Mouse (Mus musculus): ENCODE results near the gene Golm1. TPM values are rescaled to one million over a fixed set of nuclear protein-coding genes. Genes with fewer than 3 reads are reported as not detected.

Golm1 gene
- total RNA-seq, 1 experiment, result 93.8 TPM

DNA sequence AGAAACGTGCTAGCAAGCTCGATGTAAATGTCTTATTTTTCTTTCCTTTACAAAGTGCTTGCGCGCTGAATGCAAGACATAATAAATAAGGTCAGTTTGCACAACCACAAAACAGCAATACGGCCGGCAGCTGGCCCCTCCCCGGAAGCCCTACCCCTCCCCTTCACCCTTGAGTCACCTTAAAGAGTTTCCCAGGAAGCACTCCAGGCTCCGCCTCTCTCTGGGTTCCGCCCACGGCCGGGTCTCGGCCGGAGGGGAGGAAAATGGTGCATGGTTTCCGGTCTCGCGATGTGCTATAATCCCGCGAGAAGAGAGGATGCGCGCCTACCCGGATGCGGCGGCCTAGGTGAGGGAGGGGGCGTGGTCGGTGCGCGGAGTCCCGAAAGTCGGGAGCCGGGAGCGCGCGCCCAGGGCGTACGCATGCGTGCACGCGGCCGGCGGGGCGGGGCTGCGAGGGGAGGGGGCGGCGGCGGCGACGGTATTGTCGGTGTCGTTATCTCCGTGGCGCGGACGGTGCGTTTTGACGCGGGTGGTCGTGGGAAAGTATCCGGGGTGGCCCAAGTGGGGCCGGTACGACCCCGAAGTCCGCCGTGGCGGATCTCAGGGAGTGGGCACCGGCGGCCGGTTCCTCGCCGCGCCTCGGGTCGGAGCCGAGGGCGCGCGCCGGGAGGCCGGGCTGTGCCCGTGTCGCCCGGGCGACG lies 90.5 kb downstream of the Golm1 start, which contains the start of the genes Agtpbp1 and Naa35:
Agtpbp1 (minus strand) TSS at position 281 of the 701 bp plus-strand sequence.
Naa35 (plus strand) TSS at position 313 of the 701 bp plus-strand sequence.
- DNase-seq (ENCODE audit: low read depth, low spot score), result peak; percentile 99
- Histone ChIP-seq H3K9me3 (ENCODE audit: control insufficient read depth, insufficient read depth, low read depth, low read length) (no peaks in the 10 kb centered on the region), H3K9ac (ENCODE audit: insufficient read depth, low read depth, low read length, poor library complexity, severe bottlenecking) (peak within 1 kb of the TSS; percentile 99), H3K4me1 (ENCODE audit: control insufficient read depth in 2 of 2, insufficient read depth in 2 of 2, low read length in 2 of 2, poor library complexity in 1 of 2) (peaks cover 2 to 5% of the 10 kb centered on the region in 2 experiments; a peak in 2 of 4 replicates), H3K4me3 (ENCODE audit: insufficient read depth in 1 of 2, low read depth in 1 of 2, low read length in 2 of 2, poor library complexity in 1 of 2, severe bottlenecking in 1 of 2) (peak within 1 kb of the TSS; percentile 72 to 100), H3K36me3 (ENCODE audit: control insufficient read depth, insufficient read depth, low read length, poor library complexity, severe bottlenecking) (peaks cover 4% of the 10 kb centered on the region), H3K27ac (ENCODE audit: insufficient read depth, low read depth, low read length, poor library complexity, severe bottlenecking) (peak within 1 kb of the TSS; percentile 76)
- in situ Hi-C loops (cut with MboI; ENCODE audit: low sequenced_read_pairs in 2 of 2, unreplicated experiment in 2 of 2), result no loop called here
- TF ChIP-seq CHD2 (IDR thresholded peaks at IDR 0.05; ENCODE audit: low read depth, low read length) (peak; percentile 99), MAFK (IDR thresholded peaks at IDR 0.05; ENCODE audit: insufficient read depth, low read depth, low read length) (no peak), HCFC1 (IDR thresholded peaks at IDR 0.05; ENCODE audit: borderline replicate concordance, insufficient read depth, low read length) (peak; percentile 86), ZC3H11A (IDR thresholded peaks at IDR 0.05; ENCODE audit: borderline replicate concordance, low read depth, low read length) (no peak), ZNF384 (IDR thresholded peaks at IDR 0.05; ENCODE audit: low read depth, low read length) (no peak)

Other genes with a start within 250 kb of the Golm1 start
- 25.0 and 32.1 TPM in 2 replicates for gene Agtpbp1, start 90.6 kb downstream of the Golm1 start, total RNA-seq (2012; rRNA removed)
- gene Naa35, start 90.6 kb downstream of the Golm1 start, total RNA-seq (2012; rRNA removed), result 75.4 and 79.1 TPM in 2 replicates
- gene 4921517D22Rik, start 18.3 kb upstream of the Golm1 start, total RNA-seq (2012; rRNA removed), result not detected in 2 replicates
- gene Spata31d1a, start 34.5 kb upstream of the Golm1 start, total RNA-seq (2012; rRNA removed), result 2.2 and 3.4 TPM in 2 replicates
- 1.3 and 2.8 TPM in 2 replicates for gene Spata31d1b, start 36.5 kb upstream of the Golm1 start, total RNA-seq (2012; rRNA removed)
- 0.18 and 0.48 TPM in 2 replicates for gene Spata31d1d, start 55.9 kb upstream of the Golm1 start, total RNA-seq (2012; rRNA removed)
- 0.18 and 0.26 TPM in 2 replicates for gene 1700014D04Rik, start 70.9 kb upstream of the Golm1 start, total RNA-seq (2012; rRNA removed)
- gene Isca1, start 94.0 kb upstream of the Golm1 start, total RNA-seq (2012; rRNA removed), result 15.2 and 21.7 TPM in 2 replicates
- not detected in 2 replicates for gene Gm49354, start 106.4 kb upstream of the Golm1 start, total RNA-seq (2012; rRNA removed)
- gene Tut7, start 147.3 kb upstream of the Golm1 start, total RNA-seq (2012; rRNA removed), result 27.5 and 31.1 TPM in 2 replicates

Data from ES-E14 (cell line).